Mouse (Mus musculus): ENCODE measurements around the gene Gimap1. TPM values are rescaled to one million over a fixed set of nuclear protein-coding genes. Genes with fewer than 3 reads are reported as not detected.

Gimap1 gene
- 6.4 and 6.5 TPM in 2 replicates for polyA plus RNA-seq (2015; fragmentation: Nextera tagmentation; extraction: Ambion mirVana)

- peak within 1 kb of the TSS; percentile 30 for H3K4me2 ChIP-seq
- no peaks in the 10 kb centered on the region for H3K9me3 ChIP-seq (replicated peaks)
- H3K9ac ChIP-seq = no peak within 1 kb of the TSS
- 0 out of 2 replicates have a peak within 1 kb of the TSS, but pooled peaks have one; percentile 12 for H3K27ac ChIP-seq
- no peak for ATAC-seq (ENCODE audit: low read depth)
- DNase-seq = no peak
- H3K27me3 ChIP-seq = no peaks in the 10 kb centered on the region
- H3K4me1 ChIP-seq (replicated peaks) = peaks cover 16% of the 10 kb centered on the region
- H3K4me3 ChIP-seq (replicated peaks) = peak within 1 kb of the TSS; percentile 32
- WGBS (ENCODE audit: insufficient replicate concordance) = 13% methylated on average over 15 of the region's 15 CpGs
- no peaks in the 10 kb centered on the region for H3K36me3 ChIP-seq
These were observed at the start of gene Gimap1 for GRCm38 (mm10) chr6:48738961-48739779. TSS of gene Gimap1 (plus strand) at chr6:48739054.

- Histone ChIP-seq H3K36me3 (no peaks in the 10 kb centered on the region), H3K9me3 (replicated peaks) (no peaks in the 10 kb centered on the region), H3K4me3 (replicated peaks) (no peak overlapping the region), H3K9ac (no peak overlapping the region), H3K4me1 (replicated peaks) (no peaks in the 10 kb centered on the region; the same call in 1 of the 2 replicates), H3K27ac (no peak overlapping the region), H3K27me3 (no peaks in the 10 kb centered on the region), H3K4me2 (no peak overlapping the region)
- no peak for ATAC-seq (ENCODE audit: low read depth)
- WGBS (ENCODE audit: insufficient replicate concordance) = 44% methylated on average over 2 of the region's 2 CpGs
- DNase-seq = no peak
These were observed 49.5 kb upstream of the Gimap1 start for GRCm38 (mm10) chr6:48689320-48689719.

- ATAC-seq (ENCODE audit: low read depth) = no peak
- no peaks in the 10 kb centered on the region for H3K27me3 ChIP-seq
These were observed 45.9 kb upstream of the Gimap1 start for GRCm38 (mm10) chr6:48692962-48693361.

GRCm38 (mm10) chr6:48696830-48697554 lies 41.9 kb upstream of the Gimap1 start:
- no peak overlapping the region for H3K4me3 ChIP-seq (replicated peaks)
- no peaks in the 10 kb centered on the region for H3K9me3 ChIP-seq (replicated peaks)
- WGBS (ENCODE audit: insufficient replicate concordance) = 65% methylated on average over 4 of the region's 4 CpGs
- no peak overlapping the region for H3K4me2 ChIP-seq
- no peak for ATAC-seq (ENCODE audit: low read depth)
- no peaks in the 10 kb centered on the region for H3K27me3 ChIP-seq
- DNase-seq = no peak
- H3K27ac ChIP-seq = no peak overlapping the region
- no peak overlapping the region for H3K9ac ChIP-seq
- no peaks in the 10 kb centered on the region for H3K36me3 ChIP-seq
- no peaks in the 10 kb centered on the region; the same call in 1 of the 2 replicates for H3K4me1 ChIP-seq (replicated peaks)

More at GRCm38 (mm10) chr6:48692962-48693361, 45.9 kb upstream of the Gimap1 start:
- Histone ChIP-seq H3K27ac (no peak overlapping the region), H3K36me3 (no peaks in the 10 kb centered on the region), H3K9ac (no peak overlapping the region), H3K4me2 (no peak overlapping the region), H3K9me3 (replicated peaks) (no peaks in the 10 kb centered on the region), H3K4me1 (replicated peaks) (no peaks in the 10 kb centered on the region), H3K4me3 (replicated peaks) (no peak overlapping the region)
- 66% methylated on average over 6 of the region's 6 CpGs for WGBS (ENCODE audit: insufficient replicate concordance)
- no peak for DNase-seq

- Histone ChIP-seq H3K36me3 (no peaks in the 10 kb centered on the region), H3K4me2 (no peak overlapping the region), H3K4me3 (replicated peaks) (no peak overlapping the region), H3K27ac (no peak overlapping the region), H3K9ac (no peak overlapping the region), H3K4me1 (replicated peaks) (no peaks in the 10 kb centered on the region; the same call in 1 of the 2 replicates), H3K27me3 (no peaks in the 10 kb centered on the region), H3K9me3 (replicated peaks) (no peaks in the 10 kb centered on the region)
- DNase-seq (no peak), ATAC-seq (ENCODE audit: low read depth) (no peak)
- whole genome bisulfite sequencing (ENCODE audit: insufficient replicate concordance) = 32% methylated on average over 1 of the region's 1 CpGs
These were observed 41.3 kb upstream of the Gimap1 start for GRCm38 (mm10) chr6:48697555-48697930.

- DNase-seq (no peak), ATAC-seq (ENCODE audit: low read depth) (no peak)
- no peaks in the 10 kb centered on the region for H3K36me3 ChIP-seq
- H3K9me3 ChIP-seq (replicated peaks) = no peaks in the 10 kb centered on the region
- H3K27me3 ChIP-seq = no peaks in the 10 kb centered on the region
- no peaks in the 10 kb centered on the region; the same call in 1 of the 2 replicates for H3K4me1 ChIP-seq (replicated peaks)
- H3K9ac ChIP-seq = no peak overlapping the region
- H3K4me3 ChIP-seq (replicated peaks) = no peak overlapping the region
- no peak overlapping the region for H3K27ac ChIP-seq
- H3K4me2 ChIP-seq = no peak overlapping the region
- WGBS (ENCODE audit: insufficient replicate concordance) = 46% methylated on average over 7 of the region's 7 CpGs
These were observed 40.6 kb upstream of the Gimap1 start for GRCm38 (mm10) chr6:48698066-48698856.

- no peaks in the 10 kb centered on the region for H3K27me3 ChIP-seq
- H3K27ac ChIP-seq = no peak overlapping the region
- no peak overlapping the region for H3K4me3 ChIP-seq (replicated peaks)
- H3K4me1 ChIP-seq (replicated peaks) = no peaks in the 10 kb centered on the region; the same call in 1 of the 2 replicates
- H3K4me2 ChIP-seq = no peak overlapping the region
- no peaks in the 10 kb centered on the region for H3K36me3 ChIP-seq
- WGBS (ENCODE audit: insufficient replicate concordance) = 19% methylated on average over 3 of the region's 3 CpGs
- no peak overlapping the region for H3K9ac ChIP-seq
- no peak for DNase-seq
- H3K9me3 ChIP-seq (replicated peaks) = no peaks in the 10 kb centered on the region
- ATAC-seq (ENCODE audit: low read depth) = no peak
These were observed 40.0 kb upstream of the Gimap1 start for GRCm38 (mm10) chr6:48698888-48699287.

- H3K4me1 ChIP-seq (replicated peaks) = no peaks in the 10 kb centered on the region; the same call in 1 of the 2 replicates
- WGBS (ENCODE audit: insufficient replicate concordance) = 14% methylated on average over 5 of the region's 5 CpGs
- H3K36me3 ChIP-seq = no peaks in the 10 kb centered on the region
- H3K27me3 ChIP-seq = no peaks in the 10 kb centered on the region
- H3K4me3 ChIP-seq (replicated peaks) = no peak overlapping the region
- no peak overlapping the region for H3K4me2 ChIP-seq
- H3K27ac ChIP-seq = peak overlapping the region; percentile 14; the same call in 1 of the 2 replicates
- no peak overlapping the region for H3K9ac ChIP-seq
- DNase-seq (no peak), ATAC-seq (ENCODE audit: low read depth) (peak; percentile 36; the same call in 1 of the 2 replicates)
- H3K9me3 ChIP-seq (replicated peaks) = no peaks in the 10 kb centered on the region
These were observed 38.4 kb upstream of the Gimap1 start for GRCm38 (mm10) chr6:48700251-48701075.

GRCm38 (mm10) chr6:48702146-48702545 lies 36.7 kb upstream of the Gimap1 start:
- no peak for DNase-seq
- WGBS (ENCODE audit: insufficient replicate concordance) = 72% methylated on average over 7 of the region's 7 CpGs
- Histone ChIP-seq H3K27me3 (no peaks in the 10 kb centered on the region), H3K9ac (no peak overlapping the region), H3K4me3 (replicated peaks) (no peak overlapping the region), H3K4me1 (replicated peaks) (no peaks in the 10 kb centered on the region; the same call in 1 of the 2 replicates), H3K27ac (no peak overlapping the region), H3K36me3 (no peaks in the 10 kb centered on the region), H3K9me3 (replicated peaks) (no peaks in the 10 kb centered on the region), H3K4me2 (no peak overlapping the region)
- ATAC-seq (ENCODE audit: low read depth) = no peak

GRCm38 (mm10) chr6:48702601-48703000 lies 36.3 kb upstream of the Gimap1 start:
- Histone ChIP-seq H3K9me3 (replicated peaks) (no peaks in the 10 kb centered on the region), H3K9ac (no peak overlapping the region), H3K4me2 (no peak overlapping the region), H3K27me3 (no peaks in the 10 kb centered on the region), H3K36me3 (no peaks in the 10 kb centered on the region), H3K27ac (no peak overlapping the region), H3K4me1 (replicated peaks) (no peaks in the 10 kb centered on the region; the same call in 1 of the 2 replicates), H3K4me3 (replicated peaks) (no peak overlapping the region)
- ATAC-seq (ENCODE audit: low read depth) (no peak), DNase-seq (no peak)
- 74% methylated on average over 5 of the region's 5 CpGs for WGBS (ENCODE audit: insufficient replicate concordance)
